Mouse (Mus musculus) stomach, postnatal 0 days (tissue): ENCODE results near the gene Ckap2l.

Source experiments
- CTCF ChIP-seq: IDR thresholded peaks from 2 replicates; pipeline ENCODE4 v1.5.1; 2016; ENCODE audit warnings: antibody characterized with exemption, low read depth, mild to moderate bottlenecking, moderate library complexity
- EP300 ChIP-seq: optimal IDR thresholded peaks from 2 replicates; pipeline ENCODE3; 2016; ENCODE audit warnings: antibody characterized with exemption

DNA sequence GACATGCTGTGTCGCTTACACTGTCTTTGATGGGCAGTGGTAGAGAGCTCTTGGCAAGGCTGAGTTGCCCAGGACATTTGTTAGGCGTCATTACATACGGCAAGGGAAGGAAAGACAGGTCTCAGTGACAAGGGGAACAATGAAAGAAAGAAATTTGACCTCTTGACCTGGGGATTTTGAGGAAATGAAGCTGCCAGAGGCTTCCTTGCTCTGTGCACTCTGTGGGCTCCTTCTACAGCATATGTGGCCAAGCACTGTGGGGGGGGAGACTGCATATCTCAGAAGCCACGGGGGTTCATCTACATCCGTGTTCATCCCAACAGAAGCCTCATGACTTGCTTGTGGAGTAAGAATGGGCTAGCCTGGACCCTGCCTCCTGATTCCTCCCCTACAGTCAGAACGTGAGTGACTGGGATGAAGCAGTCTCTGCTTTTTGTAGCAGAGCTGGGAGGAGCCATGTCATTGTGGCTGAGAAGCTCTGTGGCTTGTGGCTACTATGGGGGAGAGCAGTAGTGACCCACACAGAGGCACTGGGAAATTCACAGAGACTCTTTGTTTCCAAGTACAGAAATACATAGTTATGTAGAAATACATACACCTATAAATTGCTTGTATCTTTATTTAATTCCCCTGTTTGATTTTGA lies 35.7 kb downstream of the Ckap2l start:
- TF ChIP-seq CTCF, result no peak
- no peak for TF ChIP-seq EP300
